Mouse (Mus musculus): Measurements from ENCODE around the gene Gm20388. TPM values are rescaled to one million over a fixed set of nuclear protein-coding genes. Genes with fewer than 3 reads are reported as not detected.
"Not testable (repeated sequence)": the region's sequence is repeated elsewhere in the genome, so short reads cannot be mapped to it uniquely, and the experiment has no call there.

The Gm20388 gene
- polyA plus RNA-seq, 1 experiment from 2014 or later, result not detected

DNA sequence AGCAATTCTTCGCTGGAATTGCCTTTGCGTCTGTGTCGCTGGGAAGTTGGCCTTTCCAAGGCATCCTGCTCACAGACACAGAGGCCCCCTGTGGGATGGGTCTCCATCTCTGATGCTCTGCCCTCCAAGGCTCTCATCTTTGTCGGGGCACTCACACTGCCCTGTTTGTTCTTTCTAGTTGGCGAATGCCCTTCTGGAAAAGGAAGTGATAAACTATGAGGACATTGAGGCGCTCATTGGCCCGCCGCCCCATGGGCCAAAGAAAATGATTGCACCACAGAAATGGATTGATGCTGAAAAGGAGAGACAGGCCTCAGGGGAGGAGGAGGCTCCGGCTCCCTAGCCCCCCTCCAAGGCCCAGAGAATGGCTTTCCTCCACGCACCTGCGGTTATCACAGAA, 3186.6 kb downstream of the Gm20388 start:
- H3K9ac ChIP-seq, result 0 out of 2 replicates have a peak overlapping the region, but pooled peaks have one; percentile 12
- H3K27me3 ChIP-seq, result no peaks in the 10 kb centered on the region
- no peaks in the 10 kb centered on the region for H3K9me3 ChIP-seq
- H3K27ac ChIP-seq, result no peak overlapping the region
- H3K4me2 ChIP-seq, result no peak overlapping the region
- WGBS, result 89% methylated on average over 11 of the region's 11 CpGs
- no peak for ATAC-seq (ENCODE audit: insufficient number of reproducible peaks, insufficient read depth, low FRiP score, low TSS enrichment, low read depth)
- no peak overlapping the region for H3K4me3 ChIP-seq
- H3K4me1 ChIP-seq, result peaks cover 14% of the 10 kb centered on the region
- H3K36me3 ChIP-seq, result peaks cover 52% of the 10 kb centered on the region

DNA sequence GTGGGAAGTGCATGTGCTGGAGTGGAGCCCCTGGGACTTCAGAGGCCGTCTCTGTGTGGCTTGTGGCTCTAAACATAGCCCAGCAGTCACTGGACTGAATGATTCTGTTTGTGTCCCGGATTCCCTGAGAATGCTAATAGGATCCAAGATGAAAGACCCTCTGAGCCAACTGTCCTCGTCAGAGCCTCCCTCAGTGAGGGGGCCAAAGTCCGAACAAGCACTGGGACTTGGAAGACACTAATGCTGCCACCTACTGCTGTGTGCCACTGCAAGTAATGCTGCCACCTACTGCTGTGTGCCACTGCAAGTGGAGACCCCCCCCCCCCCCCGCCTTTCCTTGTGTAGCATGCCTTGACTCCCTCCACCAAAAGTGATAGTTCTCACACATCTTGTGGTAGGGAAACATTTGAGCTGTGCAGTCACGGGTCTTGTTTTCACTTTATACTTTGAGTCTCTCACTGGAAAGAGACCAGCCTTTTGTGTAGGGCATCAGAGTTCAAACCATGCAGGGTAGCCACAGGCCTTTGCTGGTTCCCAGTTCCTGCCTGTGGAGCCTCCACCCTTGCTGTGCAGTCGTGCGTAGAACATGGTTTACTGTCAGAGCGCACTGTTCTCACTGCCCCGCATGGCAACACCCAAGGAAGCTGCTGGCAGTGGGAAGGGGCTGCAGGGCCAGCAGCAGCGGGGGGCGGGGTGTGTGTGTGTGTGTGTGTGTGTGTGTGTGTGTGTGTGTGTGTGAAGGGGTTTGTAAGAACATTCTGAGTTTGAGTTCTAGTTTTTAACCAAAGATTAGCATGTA, 3187.3 kb downstream of the Gm20388 start:
- H3K27ac ChIP-seq, result no peak overlapping the region
- 76% methylated on average over 12 of the region's 12 CpGs for WGBS
- H3K27me3 ChIP-seq, result no peaks in the 10 kb centered on the region
- H3K4me2 ChIP-seq, result no peak overlapping the region
- H3K4me3 ChIP-seq, result no peak overlapping the region
- H3K9ac ChIP-seq, result no peak overlapping the region
- H3K9me3 ChIP-seq, result no peaks in the 10 kb centered on the region
- H3K4me1 ChIP-seq, result peaks cover 14% of the 10 kb centered on the region
- peaks cover 47% of the 10 kb centered on the region for H3K36me3 ChIP-seq
- ATAC-seq (ENCODE audit: insufficient number of reproducible peaks, insufficient read depth, low FRiP score, low TSS enrichment, low read depth), result no peak

- Histone ChIP-seq H3K9me3 (no peaks in the 10 kb centered on the region), H3K4me3 (no peak overlapping the region), H3K9ac (peak overlapping the region; percentile 41; the same call in 1 of the 2 replicates), H3K4me2 (no peak overlapping the region), H3K27me3 (no peaks in the 10 kb centered on the region), H3K4me1 (peaks cover 27% of the 10 kb centered on the region), H3K36me3 (peaks cover 46% of the 10 kb centered on the region), H3K27ac (peak overlapping the region; percentile 77)
- ATAC-seq (ENCODE audit: insufficient number of reproducible peaks, insufficient read depth, low FRiP score, low TSS enrichment, low read depth), result no peak; the same call in 1 of the 2 replicates
- 16% methylated on average over 8 of the region's 8 CpGs for WGBS
Observed at GRCm38 (mm10) chr8:123100288-123100687, 3189.6 kb downstream of the Gm20388 start.

GRCm38 (mm10) chr8:123101244-123101643, 3190.6 kb downstream of the Gm20388 start:
- no peak for ATAC-seq (ENCODE audit: insufficient number of reproducible peaks, insufficient read depth, low FRiP score, low TSS enrichment, low read depth)
- peaks cover 27% of the 10 kb centered on the region for H3K4me1 ChIP-seq
- no peak overlapping the region for H3K4me3 ChIP-seq
- H3K9me3 ChIP-seq, result no peaks in the 10 kb centered on the region
- no peak overlapping the region for H3K9ac ChIP-seq
- no peaks in the 10 kb centered on the region for H3K27me3 ChIP-seq
- peak overlapping the region; percentile 77; the same call in 1 of the 2 replicates for H3K27ac ChIP-seq
- H3K36me3 ChIP-seq, result peaks cover 47% of the 10 kb centered on the region
- 76% methylated on average over 4 of the region's 4 CpGs for WGBS
- H3K4me2 ChIP-seq, result peak overlapping the region; percentile 95

DNA sequence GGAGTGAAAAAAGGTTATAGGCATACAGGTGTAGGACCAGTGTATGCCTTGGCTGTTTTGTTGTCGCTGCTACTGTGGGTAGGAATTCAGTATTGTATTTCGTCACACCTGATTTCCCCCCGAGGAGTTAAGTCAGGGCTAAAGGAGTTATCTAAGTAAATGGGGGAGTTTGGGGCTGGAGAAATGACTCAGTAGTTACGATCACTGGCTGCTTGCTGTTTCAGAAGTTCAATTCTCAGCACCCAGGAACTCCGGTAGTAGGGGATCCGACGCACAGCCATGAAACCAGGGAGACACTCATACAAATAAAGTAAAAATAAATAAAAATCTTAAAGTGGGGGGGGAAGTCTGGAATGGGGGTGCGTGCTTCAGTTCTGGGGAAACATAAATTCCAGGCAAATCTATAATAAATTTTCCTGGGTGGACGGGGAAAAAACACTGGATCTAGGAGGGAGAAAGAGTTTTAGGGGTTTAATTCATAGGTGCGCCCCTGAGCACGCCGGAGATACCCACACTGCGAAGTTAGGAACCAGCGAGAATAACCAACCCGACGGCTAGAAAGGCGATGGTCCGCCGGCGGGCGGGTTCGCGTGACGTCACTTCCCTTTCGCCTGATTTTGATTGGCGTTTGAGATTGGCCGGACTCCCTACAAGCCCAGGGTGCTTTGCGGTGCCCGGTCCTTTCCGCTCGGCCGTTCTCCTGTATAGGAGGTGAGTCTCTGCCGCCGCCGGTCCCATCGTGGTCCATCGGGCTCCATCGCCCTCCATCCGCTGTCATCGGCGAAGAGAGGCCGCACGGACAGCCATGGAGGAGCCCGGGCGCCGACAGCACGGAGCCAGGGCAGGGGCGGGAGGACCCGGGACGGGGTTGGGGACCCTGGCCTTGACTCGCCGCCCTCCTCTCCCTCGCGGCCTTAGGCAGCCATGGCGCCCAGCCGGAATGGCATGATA, 3191.4 kb downstream of the Gm20388 start, which contains the start of gene Rpl13:
TSS of gene Rpl13 (plus strand) at position 616 of the 951 bp plus-strand sequence.
- H3K36me3 ChIP-seq, result peaks cover 44% of the 10 kb centered on the region

GRCm38 (mm10) chr8:123102855-123103254, 3192.2 kb downstream of the Gm20388 start:
- ATAC-seq (ENCODE audit: insufficient number of reproducible peaks, insufficient read depth, low FRiP score, low TSS enrichment, low read depth); H3K27me3 ChIP-seq; H3K9me3 ChIP-seq: not testable (repeated sequence)
- Histone ChIP-seq H3K36me3 (peaks cover 35% of the 10 kb centered on the region), H3K4me2 (peak overlapping the region; percentile 95), H3K9ac (peak overlapping the region; percentile 98), H3K4me3 (peak overlapping the region; percentile 74), H3K4me1 (peaks cover 27% of the 10 kb centered on the region), H3K27ac (peak overlapping the region; percentile 95)
- 1% methylated on average over 26 of the region's 26 CpGs for WGBS

More for the DNA sequence above, 3191.4 kb downstream of the Gm20388 start, which contains the start of gene Rpl13:
- H3K4me1 ChIP-seq, result peaks cover 27% of the 10 kb centered on the region
- H3K4me3 ChIP-seq, result peak within 1 kb of the TSS; percentile 74
- peak within 1 kb of the TSS; percentile 95 for H3K27ac ChIP-seq
- peak within 1 kb of the TSS; percentile 95 for H3K4me2 ChIP-seq
- peak within 1 kb of the TSS; percentile 98 for H3K9ac ChIP-seq
- H3K27me3 ChIP-seq, result no peaks in the 10 kb centered on the region
- H3K9me3 ChIP-seq, result no peaks in the 10 kb centered on the region
- WGBS, result under 1% methylated on average over 56 of the region's 56 CpGs
- peak; percentile 88 for ATAC-seq (ENCODE audit: insufficient number of reproducible peaks, insufficient read depth, low FRiP score, low TSS enrichment, low read depth)

- peaks cover 27% of the 10 kb centered on the region for H3K4me1 ChIP-seq
- H3K4me2 ChIP-seq, result peak overlapping the region; percentile 95
- 12% methylated on average over 15 of the region's 15 CpGs for WGBS
- H3K36me3 ChIP-seq, result peaks cover 31% of the 10 kb centered on the region
- H3K4me3 ChIP-seq, result peak overlapping the region; percentile 74
- no peak for ATAC-seq (ENCODE audit: insufficient number of reproducible peaks, insufficient read depth, low FRiP score, low TSS enrichment, low read depth)
- H3K27me3 ChIP-seq, result no peaks in the 10 kb centered on the region
- peak overlapping the region; percentile 95 for H3K27ac ChIP-seq
- peak overlapping the region; percentile 98 for H3K9ac ChIP-seq
- no peaks in the 10 kb centered on the region for H3K9me3 ChIP-seq
Observed at GRCm38 (mm10) chr8:123103285-123103684, 3192.6 kb downstream of the Gm20388 start.

DNA sequence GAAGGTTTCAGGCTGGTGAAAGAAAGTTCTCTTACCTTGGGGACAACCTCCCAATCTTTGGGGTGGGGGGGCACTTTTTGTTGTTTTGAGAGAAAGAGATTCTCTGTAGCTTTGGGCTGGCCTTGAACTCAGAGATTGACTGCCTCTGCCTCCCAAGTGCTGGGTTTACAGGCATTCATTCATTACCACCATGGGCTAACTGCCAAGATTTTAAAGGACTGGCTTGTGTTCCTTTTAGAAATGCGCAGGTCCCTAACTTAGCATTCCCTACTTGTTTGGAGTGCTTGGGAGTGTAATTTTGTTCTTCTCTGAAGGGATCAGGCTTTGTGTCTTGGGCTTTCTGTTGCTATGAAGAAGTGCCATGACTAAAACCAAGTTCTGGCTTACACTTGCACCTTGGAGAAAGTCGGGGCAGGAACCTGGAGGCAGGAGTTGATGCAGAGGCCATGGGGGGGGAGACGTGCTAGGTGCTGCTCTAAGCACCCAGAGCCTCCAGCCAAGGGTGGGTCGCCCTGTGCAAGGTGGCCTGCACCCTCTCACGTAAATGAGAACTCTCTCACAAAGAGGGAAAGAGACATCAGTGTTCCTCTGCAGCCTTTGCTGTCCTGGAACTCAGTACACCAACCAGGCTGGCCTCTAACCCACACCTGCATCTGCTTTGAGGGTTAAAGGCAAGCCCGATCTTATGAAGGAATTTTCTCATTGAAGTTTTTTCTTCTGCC, 3193.6 kb downstream of the Gm20388 start:
- no peaks in the 10 kb centered on the region for H3K9me3 ChIP-seq
- H3K4me3 ChIP-seq, result peak overlapping the region; percentile 74
- WGBS, result 85% methylated on average over 6 of the region's 6 CpGs
- H3K4me2 ChIP-seq, result peak overlapping the region; percentile 95
- peaks cover 28% of the 10 kb centered on the region for H3K36me3 ChIP-seq
- peaks cover 27% of the 10 kb centered on the region for H3K4me1 ChIP-seq
- H3K27me3 ChIP-seq, result no peaks in the 10 kb centered on the region
- no peak for ATAC-seq (ENCODE audit: insufficient number of reproducible peaks, insufficient read depth, low FRiP score, low TSS enrichment, low read depth)
- peak overlapping the region; percentile 98 for H3K9ac ChIP-seq
- H3K27ac ChIP-seq, result no peak overlapping the region; the same call in 1 of the 2 replicates

DNA sequence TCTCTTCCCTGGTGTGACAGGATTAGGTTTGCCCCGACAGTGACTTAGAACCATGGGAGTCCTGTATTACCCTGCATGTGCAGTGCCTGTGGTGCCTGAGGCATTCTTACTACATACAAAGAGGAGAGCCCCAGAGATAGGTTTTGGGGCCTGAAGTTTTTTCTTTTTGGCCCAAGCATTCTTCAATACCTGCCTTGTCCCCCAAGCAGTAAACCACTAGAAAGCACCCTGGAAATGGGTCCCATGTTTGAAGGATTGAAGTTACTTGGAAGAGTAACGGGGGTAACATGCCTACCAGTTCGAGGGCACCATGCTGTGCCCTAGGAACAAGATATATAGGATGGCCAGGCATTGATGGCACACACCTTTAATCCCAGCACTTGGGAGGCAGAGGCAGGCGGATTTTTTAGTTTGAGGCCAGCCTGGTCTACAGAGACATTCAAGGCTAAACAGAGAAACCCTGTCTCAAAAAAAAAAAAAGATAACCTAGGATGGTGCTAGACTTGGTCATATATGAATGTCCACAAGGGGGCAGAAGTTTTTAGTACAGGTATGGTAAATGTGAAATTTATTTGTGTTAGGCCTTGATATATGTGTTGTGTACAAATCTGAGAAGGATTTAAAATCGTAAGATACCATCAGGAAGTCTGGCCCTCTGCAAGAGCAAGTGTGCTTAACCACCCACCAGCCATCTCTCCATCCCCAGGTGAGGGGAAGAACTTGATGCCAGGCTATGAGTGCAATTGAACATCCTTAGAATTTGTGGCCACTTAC, 3195.1 kb downstream of the Gm20388 start:
- H3K36me3 ChIP-seq, result peaks cover 28% of the 10 kb centered on the region
- no peak overlapping the region for H3K9ac ChIP-seq
- no peak overlapping the region for H3K27ac ChIP-seq
- no peaks in the 10 kb centered on the region for H3K27me3 ChIP-seq
- WGBS, result 63% methylated on average over 5 of the region's 5 CpGs
- H3K4me2 ChIP-seq, result no peak overlapping the region
- H3K4me3 ChIP-seq, result no peak overlapping the region
- H3K9me3 ChIP-seq, result no peaks in the 10 kb centered on the region
- ATAC-seq (ENCODE audit: insufficient number of reproducible peaks, insufficient read depth, low FRiP score, low TSS enrichment, low read depth), result no peak
- peaks cover 23% of the 10 kb centered on the region for H3K4me1 ChIP-seq

- Histone ChIP-seq H3K4me3 (no peak overlapping the region), H3K4me1 (peaks cover 25% of the 10 kb centered on the region), H3K27ac (no peak overlapping the region), H3K4me2 (no peak overlapping the region), H3K9ac (no peak overlapping the region), H3K27me3 (no peaks in the 10 kb centered on the region), H3K36me3 (peaks cover 28% of the 10 kb centered on the region), H3K9me3 (no peaks in the 10 kb centered on the region)
- no peak for ATAC-seq (ENCODE audit: insufficient number of reproducible peaks, insufficient read depth, low FRiP score, low TSS enrichment, low read depth)
- 52% methylated on average over 2 of the region's 2 CpGs for WGBS
Observed at GRCm38 (mm10) chr8:123106531-123106930, 3195.9 kb downstream of the Gm20388 start.
